Mouse (Mus musculus): ENCODE measurements at regions not wholly inside any gene's neighbourhood (a gene's known extent, or its start where the extent isn't known, plus 50 kb on each side); places are given as distances from the start of the nearest gene placed in this dataset.
"Not testable (repeated sequence)": the region's sequence is repeated elsewhere in the genome, so short reads cannot be mapped to it uniquely, and the experiment has no call there.

GRCm38 (mm10) chr15:53984006-53984405 is 99.3 kb downstream of the Gm7489 start:
- not testable (repeated sequence) for ATAC-seq (ENCODE audit: low FRiP score); H3K9ac ChIP-seq; H3K27ac ChIP-seq; H3K9me3 ChIP-seq (replicated peaks); H3K4me2 ChIP-seq (replicated peaks); H3K27me3 ChIP-seq; H3K36me3 ChIP-seq; H3K4me3 ChIP-seq; H3K4me1 ChIP-seq
- WGBS: 92% methylated on average over 15 of the region's 15 CpGs

- no peaks in the 10 kb centered on the region for H3K9me3 ChIP-seq (replicated peaks)
- no peak overlapping the region for H3K27ac ChIP-seq
- no peaks in the 10 kb centered on the region for H3K27me3 ChIP-seq
- no peak overlapping the region for H3K9ac ChIP-seq
- no peak for ATAC-seq (ENCODE audit: low FRiP score)
- WGBS: 76% methylated on average over 2 of the region's 2 CpGs
- H3K4me1 ChIP-seq: no peaks in the 10 kb centered on the region
- no peak overlapping the region for H3K4me3 ChIP-seq
- H3K36me3 ChIP-seq: no peaks in the 10 kb centered on the region
- no peak overlapping the region for H3K4me2 ChIP-seq (replicated peaks)
Measured at GRCm38 (mm10) chr15:53989888-53990287, 105.2 kb downstream of the Gm7489 start.

GRCm38 (mm10) chr15:53995199-53995868 is 110.6 kb downstream of the Gm7489 start:
- Histone ChIP-seq H3K9me3 (replicated peaks) (no peaks in the 10 kb centered on the region), H3K9ac (no peak overlapping the region), H3K4me1 (no peaks in the 10 kb centered on the region), H3K27ac (no peak overlapping the region), H3K4me3 (no peak overlapping the region), H3K36me3 (no peaks in the 10 kb centered on the region), H3K4me2 (replicated peaks) (no peak overlapping the region), H3K27me3 (no peaks in the 10 kb centered on the region)
- ATAC-seq (ENCODE audit: low FRiP score): no peak
- 70% methylated on average over 2 of the region's 2 CpGs for WGBS

GRCm38 (mm10) chr15:53998600-53999290 is 114.0 kb downstream of the Gm7489 start:
- H3K27ac ChIP-seq: no peak overlapping the region
- no peak overlapping the region for H3K9ac ChIP-seq
- H3K4me2 ChIP-seq (replicated peaks): no peak overlapping the region
- WGBS: 89% methylated on average over 6 of the region's 6 CpGs
- no peak overlapping the region for H3K4me3 ChIP-seq
- no peaks in the 10 kb centered on the region for H3K36me3 ChIP-seq
- H3K27me3 ChIP-seq: no peaks in the 10 kb centered on the region
- no peaks in the 10 kb centered on the region for H3K9me3 ChIP-seq (replicated peaks)
- no peaks in the 10 kb centered on the region for H3K4me1 ChIP-seq
- ATAC-seq (ENCODE audit: low FRiP score): no peak

- Histone ChIP-seq H3K4me1 (no peaks in the 10 kb centered on the region), H3K27me3 (no peaks in the 10 kb centered on the region), H3K9me3 (replicated peaks) (no peaks in the 10 kb centered on the region), H3K4me3 (no peak overlapping the region), H3K36me3 (no peaks in the 10 kb centered on the region), H3K9ac (no peak overlapping the region), H3K27ac (no peak overlapping the region), H3K4me2 (replicated peaks) (no peak overlapping the region)
- ATAC-seq (ENCODE audit: low FRiP score): no peak
- WGBS: 93% methylated on average over 5 of the region's 5 CpGs
Measured at GRCm38 (mm10) chr15:54033756-54034155, 149.1 kb downstream of the Gm7489 start.

GRCm38 (mm10) chr15:54050711-54051110 is 166.0 kb downstream of the Gm7489 start:
- Histone ChIP-seq H3K27ac (no peak overlapping the region), H3K4me3 (no peak overlapping the region), H3K9ac (no peak overlapping the region), H3K27me3 (no peaks in the 10 kb centered on the region), H3K4me1 (no peaks in the 10 kb centered on the region), H3K4me2 (replicated peaks) (no peak overlapping the region), H3K9me3 (replicated peaks) (no peaks in the 10 kb centered on the region), H3K36me3 (no peaks in the 10 kb centered on the region)
- WGBS: 93% methylated on average over 2 of the region's 2 CpGs
- ATAC-seq (ENCODE audit: low FRiP score): no peak

GRCm38 (mm10) chr15:54070005-54070634 is 185.4 kb downstream of the Gm7489 start:
- Histone ChIP-seq H3K27me3 (no peaks in the 10 kb centered on the region), H3K9me3 (replicated peaks) (no peaks in the 10 kb centered on the region), H3K4me1 (no peaks in the 10 kb centered on the region), H3K4me2 (replicated peaks) (no peak overlapping the region), H3K36me3 (no peaks in the 10 kb centered on the region), H3K9ac (no peak overlapping the region), H3K4me3 (no peak overlapping the region), H3K27ac (no peak overlapping the region)
- ATAC-seq (ENCODE audit: low FRiP score): peak; percentile 84
- WGBS: 44% methylated on average over 9 of the region's 9 CpGs

GRCm38 (mm10) chr15:54071732-54072131 is 187.0 kb downstream of the Gm7489 start:
- Histone ChIP-seq H3K36me3 (no peaks in the 10 kb centered on the region), H3K9ac (no peak overlapping the region), H3K4me2 (replicated peaks) (no peak overlapping the region), H3K27me3 (no peaks in the 10 kb centered on the region), H3K27ac (no peak overlapping the region), H3K9me3 (replicated peaks) (no peaks in the 10 kb centered on the region), H3K4me3 (no peak overlapping the region), H3K4me1 (no peaks in the 10 kb centered on the region)
- 81% methylated on average over 8 of the region's 8 CpGs for WGBS
- no peak for ATAC-seq (ENCODE audit: low FRiP score)

GRCm38 (mm10) chr15:54091301-54091700 is 206.6 kb downstream of the Gm7489 start:
- Histone ChIP-seq H3K27ac (no peak overlapping the region), H3K4me1 (no peaks in the 10 kb centered on the region), H3K27me3 (no peaks in the 10 kb centered on the region), H3K36me3 (no peaks in the 10 kb centered on the region), H3K4me3 (no peak overlapping the region), H3K9ac (no peak overlapping the region), H3K9me3 (replicated peaks) (no peaks in the 10 kb centered on the region), H3K4me2 (replicated peaks) (no peak overlapping the region)
- ATAC-seq (ENCODE audit: low FRiP score): no peak
- WGBS: 92% methylated on average over 1 of the region's 1 CpGs

- ATAC-seq (ENCODE audit: low FRiP score): no peak
- Histone ChIP-seq H3K27ac (no peak overlapping the region), H3K36me3 (no peaks in the 10 kb centered on the region), H3K9ac (no peak overlapping the region), H3K4me3 (no peak overlapping the region), H3K9me3 (replicated peaks) (no peaks in the 10 kb centered on the region), H3K27me3 (no peaks in the 10 kb centered on the region), H3K4me2 (replicated peaks) (no peak overlapping the region), H3K4me1 (no peaks in the 10 kb centered on the region)
- WGBS: 95% methylated on average over 3 of the region's 3 CpGs
Measured at GRCm38 (mm10) chr15:54092386-54092785, 207.7 kb downstream of the Gm7489 start.

GRCm38 (mm10) chr15:54097498-54097897 is 212.8 kb downstream of the Gm7489 start:
- no peaks in the 10 kb centered on the region for H3K36me3 ChIP-seq
- H3K9ac ChIP-seq: no peak overlapping the region
- no peak overlapping the region for H3K4me3 ChIP-seq
- no peaks in the 10 kb centered on the region for H3K9me3 ChIP-seq (replicated peaks)
- no peak for ATAC-seq (ENCODE audit: low FRiP score)
- H3K4me2 ChIP-seq (replicated peaks): no peak overlapping the region
- H3K27ac ChIP-seq: no peak overlapping the region
- no peaks in the 10 kb centered on the region for H3K4me1 ChIP-seq
- H3K27me3 ChIP-seq: no peaks in the 10 kb centered on the region
- WGBS: 81% methylated on average over 2 of the region's 2 CpGs

GRCm38 (mm10) chr15:54112406-54112805 is 227.7 kb downstream of the Gm7489 start:
- Histone ChIP-seq H3K36me3 (no peaks in the 10 kb centered on the region), H3K4me3 (no peak overlapping the region), H3K4me1 (no peaks in the 10 kb centered on the region), H3K27me3 (no peaks in the 10 kb centered on the region), H3K9ac (no peak overlapping the region), H3K27ac (no peak overlapping the region), H3K4me2 (replicated peaks) (no peak overlapping the region), H3K9me3 (replicated peaks) (no peaks in the 10 kb centered on the region)
- ATAC-seq (ENCODE audit: low FRiP score): no peak
- WGBS: 77% methylated on average over 2 of the region's 2 CpGs

- H3K4me3 ChIP-seq: no peak overlapping the region
- no peak overlapping the region for H3K4me2 ChIP-seq (replicated peaks)
- WGBS: 83% methylated on average over 5 of the region's 5 CpGs
- ATAC-seq (ENCODE audit: low FRiP score): no peak
- no peaks in the 10 kb centered on the region for H3K9me3 ChIP-seq (replicated peaks)
- H3K27ac ChIP-seq: no peak overlapping the region
- H3K27me3 ChIP-seq: no peaks in the 10 kb centered on the region
- H3K4me1 ChIP-seq: no peaks in the 10 kb centered on the region
- H3K36me3 ChIP-seq: no peaks in the 10 kb centered on the region
- no peak overlapping the region for H3K9ac ChIP-seq
Measured at GRCm38 (mm10) chr15:54114096-54114512, 229.4 kb downstream of the Gm7489 start.

Measured in hindbrain, embryonic 12.5 days (tissue).